Mouse (Mus musculus) hindbrain, embryonic 12.5 days (tissue): ENCODE data around the gene Ston1. TPM values are rescaled to one million over a fixed set of nuclear protein-coding genes. Genes with fewer than 3 reads are reported as not detected.
A peak's percentile ranks its signal among the peaks of the same experiment; 100 is the strongest.

Experiments used
- ATAC-seq: fragments of 200-750 bp; cut with Nextera tagmentation; 2 replicates; pipeline ENCODE4 v1.8.0; 2017; ENCODE audit warnings: moderate TSS enrichment; ENCODE audit not compliant: low FRiP score
- H3K27ac ChIP-seq: fragments of 300-500 bp; sonication (generic); 2 replicates; pipeline ENCODE4 v1.5.1; 2016; ENCODE audit warnings: mild to moderate bottlenecking
- H3K27me3 ChIP-seq: fragments of 300-500 bp; sonication (generic); 2 replicates; pipeline ENCODE4 v1.6.1; 2016; ENCODE audit warnings: mild to moderate bottlenecking
- H3K36me3 ChIP-seq: fragments of 300-500 bp; sonication (generic); 2 replicates; pipeline ENCODE4 v1.6.1; 2016; ENCODE audit warnings: mild to moderate bottlenecking
- H3K4me1 ChIP-seq: fragments of 300-500 bp; sonication (generic); 2 replicates; pipeline ENCODE4 v1.6.1; 2016
- H3K4me2 ChIP-seq: fragments of 300-500 bp; sonication (generic); replicated peaks from 2 replicates; pipeline ENCODE4 v1.6.1; 2016; ENCODE audit warnings: mild to moderate bottlenecking
- H3K4me3 ChIP-seq: fragments of 300-500 bp; sonication (generic); 2 replicates; pipeline ENCODE4 v1.5.1; 2016; ENCODE audit warnings: mild to moderate bottlenecking
- H3K9ac ChIP-seq: fragments of 300-500 bp; sonication (generic); 2 replicates; pipeline ENCODE4 v1.6.1; 2016; ENCODE audit warnings: mild to moderate bottlenecking, moderate library complexity
- H3K9me3 ChIP-seq: fragments of 300-500 bp; sonication (generic); replicated peaks from 2 replicates; pipeline ENCODE4 v1.6.1; 2016; ENCODE audit warnings: mild to moderate bottlenecking
- WGBS: fragments of 180-500 bp; shearing (Covaris S2); methylation state at CpG from one replicate; pipeline ENCODE4 v1.1.7; 2016; 5-methylcytosine and 5-hydroxymethylcytosine counted together
- polyA plus RNA-seq: library from polyadenylated mRNA; unstranded; fragments of >200 nt; fragmentation: Nextera tagmentation; extraction: Ambion mirVana; gene quantifications from 2 replicates; pipeline ENCODE4 v1.2.1, GENCODE M21; 2016

Ston1 gene
- polyA plus RNA-seq, 1 experiment from 2014 or later, result 3.4 TPM

- Histone ChIP-seq H3K4me2 (no peak overlapping the region), H3K36me3 (no peaks in the 10 kb centered on the region), H3K27me3 (no peaks in the 10 kb centered on the region), H3K9ac (no peak overlapping the region), H3K4me1 (peaks cover 2% of the 10 kb centered on the region; the same call in 1 of the 2 replicates), H3K27ac (no peak overlapping the region), H3K9me3 (no peaks in the 10 kb centered on the region), H3K4me3 (no peak overlapping the region)
- 31% methylated on average over 8 of the region's 8 CpGs for WGBS
- ATAC-seq, result peak; percentile 74
Measured at GRCm38 (mm10) chr17:88706231-88706649, 108.8 kb downstream of the Ston1 start.

Other genes starting within 250 kb of the Ston1 start
- gene Foxn2, start 157.0 kb upstream of the Ston1 start, polyA plus RNA-seq, result 13.4 and 15.2 TPM in 2 replicates
- 25.9 and 28.2 TPM in 2 replicates for gene Ppp1r21, start 67.6 kb upstream of the Ston1 start, polyA plus RNA-seq
- gene Gtf2a1l, start 71.0 kb downstream of the Ston1 start, polyA plus RNA-seq, result 0.72 and 0.87 TPM in 2 replicates
- 0.60 and 1.1 TPM in 2 replicates for gene Lhcgr, start 194.3 kb downstream of the Ston1 start, polyA plus RNA-seq